Mouse (Mus musculus): Measurements from ENCODE around the gene Slfn5. TPM values are rescaled to one million over a fixed set of nuclear protein-coding genes. Genes with fewer than 3 reads are reported as not detected.

Gene Slfn5
- total RNA-seq, 2 experiments from 2014 or later, result 33.8 to 38.0 TPM

Small RNAs within 50 kb of the gene (microRNA-seq; reads per million reads assigned to microRNA genes)
- 0 reads per million in 2 experiments for gene Mir7679

Other genes starting within 250 kb of the Slfn5 start
- gene Cct6b, start 187.0 kb upstream of the Slfn5 start, total RNA-seq (2021), result under 1 TPM in 1 of 2 experiments, not detected in 1; 0.27 TPM
- 10 to 100 TPM; 16.5 to 17.4 TPM for gene Zfp830, start 187.0 kb upstream of the Slfn5 start, total RNA-seq (2021)
- 10 to 100 TPM; 24.6 to 25.8 TPM for gene Lig3, start 170.2 kb upstream of the Slfn5 start, total RNA-seq (2021)
- gene Rffl, start 80.1 kb upstream of the Slfn5 start, total RNA-seq (2021), result 1 to 10 TPM; 3.6 to 4.4 TPM
- gene Rad51d, start 60.7 kb upstream of the Slfn5 start, total RNA-seq (2021), result 10 to 100 TPM; 10.2 to 11.0 TPM
- under 1 TPM; 0.12 to 0.16 TPM for gene Fndc8, start 59.2 kb upstream of the Slfn5 start, total RNA-seq (2021)
- 10 to 100 TPM; 17.4 to 20.1 TPM for gene Nle1, start 42.9 kb upstream of the Slfn5 start, total RNA-seq (2021)
- 100 to 1,000 TPM; 177 to 187 TPM for gene Unc45b, start 40.8 kb upstream of the Slfn5 start, total RNA-seq (2021)
- 10 to 100 TPM; 14.2 to 14.7 TPM for gene Slfn9, start 40.5 kb downstream of the Slfn5 start, total RNA-seq (2021)
- gene Slfn8, start 69.5 kb downstream of the Slfn5 start, total RNA-seq (2021), result under 1 TPM; 0.43 TPM
- gene Slfn2, start 113.8 kb downstream of the Slfn5 start, total RNA-seq (2021), result 1 to 10 TPM; 1.7 to 1.8 TPM
- under 1 TPM in 1 of 2 experiments, not detected in 1; 0.14 TPM for gene Slfn1, start 165.5 kb downstream of the Slfn5 start, total RNA-seq (2021)
- under 1 TPM; 0.09 to 0.14 TPM for gene Slfn4, start 223.8 kb downstream of the Slfn5 start, total RNA-seq (2021)
- gene Slfn3, start 240.0 kb downstream of the Slfn5 start, total RNA-seq (2021), result 1 to 10 TPM; 3.4 to 5.2 TPM